Mouse (Mus musculus) ES-E14 (cell line): ENCODE data around the gene Frem3. TPM values are rescaled to one million over a fixed set of nuclear protein-coding genes. Genes with fewer than 3 reads are reported as not detected.

Source experiments
- DNase-seq: peaks from one replicate; pipeline ENCODE4 v3.0.0-alpha.2; 2013; ENCODE audit warnings: low read depth, low spot score
- H3K27ac ChIP-seq: 2 replicates; pipeline ENCODE4 v1.5.1; 2012; ENCODE audit warnings: low read depth, mild to moderate bottlenecking, low read length, moderate library complexity, mixed read lengths; ENCODE audit not compliant: poor library complexity, insufficient read depth, severe bottlenecking
- H3K36me3 ChIP-seq: 2 replicates; pipeline ENCODE4 v1.6.1; 2012; ENCODE audit warnings: mild to moderate bottlenecking, low read length, moderate library complexity, mixed read lengths; ENCODE audit not compliant: control insufficient read depth, poor library complexity, insufficient read depth, severe bottlenecking
- H3K4me1 ChIP-seq, 2 experiments: fragments of 150-350 bp in 1 of 2; sonication (generic) in 1 of 2; 2 replicates each; pipeline ENCODE4 v1.6.1; 2012; ENCODE audit warnings: low read length in 2 of 2, mild to moderate bottlenecking in 1 of 2, mixed read lengths in 1 of 2; ENCODE audit not compliant: control insufficient read depth in 2 of 2, insufficient read depth in 2 of 2, poor library complexity in 1 of 2
- H3K4me3 ChIP-seq, 2 experiments: fragments of 150-350 bp in 1 of 2; sonication (generic) in 1 of 2; 2 replicates each; pipeline ENCODE4 v1.5.1; 2012; ENCODE audit warnings: low read length in 2 of 2, low read depth in 1 of 2, mild to moderate bottlenecking in 1 of 2, mixed read lengths in 1 of 2; ENCODE audit not compliant: insufficient read depth in 1 of 2, poor library complexity in 1 of 2, severe bottlenecking in 1 of 2
- H3K9ac ChIP-seq: 2 replicates; pipeline ENCODE4 v1.6.1; 2012; ENCODE audit warnings: low read depth, mild to moderate bottlenecking, low read length, mixed read lengths; ENCODE audit not compliant: poor library complexity, insufficient read depth, severe bottlenecking
- H3K9me3 ChIP-seq: fragments of 150-350 bp; sonication (generic); 2 replicates; pipeline ENCODE4 v1.6.1; 2012; ENCODE audit warnings: low read depth, mild to moderate bottlenecking, low read length; ENCODE audit not compliant: control insufficient read depth, insufficient read depth
- CHD2 ChIP-seq: IDR thresholded peaks from 2 replicates; pipeline ENCODE4 v1.6.1; 2014; ENCODE audit warnings: mild to moderate bottlenecking, low read depth, low read length, inconsistent platforms
- HCFC1 ChIP-seq: IDR thresholded peaks from 2 replicates; pipeline ENCODE4 v1.6.1; 2012; ENCODE audit warnings: low read length, inconsistent platforms, borderline replicate concordance; ENCODE audit not compliant: insufficient read depth
- MAFK ChIP-seq: IDR thresholded peaks from 2 replicates; pipeline ENCODE4 v1.6.1; 2014; ENCODE audit warnings: mild to moderate bottlenecking, low read depth, low read length, inconsistent platforms; ENCODE audit not compliant: insufficient read depth
- ZC3H11A ChIP-seq: IDR thresholded peaks from 2 replicates; pipeline ENCODE4 v1.6.1; 2012; ENCODE audit warnings: low read depth, mild to moderate bottlenecking, inconsistent platforms, low read length, borderline replicate concordance
- ZNF384 ChIP-seq: IDR thresholded peaks from 2 replicates; pipeline ENCODE4 v1.6.1; 2012; ENCODE audit warnings: low read depth, low read length, inconsistent platforms
- in situ Hi-C, 2 experiments: fragments of 600-800 bp; cut with MboI; formaldehyde crosslinking; loops; one replicate each; pipeline ENCODE4 v1.15.1; 2025; ENCODE audit warnings: low sequenced_read_pairs in 2 of 2, inconsistent platforms in 1 of 2; ENCODE audit not compliant: unreplicated experiment in 2 of 2
- total RNA-seq: library from RNA; depleted of rRNA; stranded (reverse); fragments of 300-350 nt; gene quantifications from 2 replicates; pipeline ENCODE4 v1.2.3, GENCODE M21; 2012

Gene Frem3
- total RNA-seq, 1 experiment: not detected

GRCm38 (mm10) chr8:80647394-80647793 is 36.5 kb downstream of the Frem3 start:
- H3K4me1 ChIP-seq: no peaks in the 10 kb centered on the region
- H3K4me3 ChIP-seq: no peak overlapping the region
- no peaks in the 10 kb centered on the region for H3K9me3 ChIP-seq
- H3K36me3 ChIP-seq: no peaks in the 10 kb centered on the region
- no peak for DNase-seq
- no peak for TF ChIP-seq ZNF384
- no peak for TF ChIP-seq ZC3H11A
- no peak for TF ChIP-seq HCFC1
- TF ChIP-seq CHD2: no peak
- no peak for TF ChIP-seq MAFK
- no peak overlapping the region for H3K9ac ChIP-seq
- H3K27ac ChIP-seq: no peak overlapping the region
- in situ Hi-C loops: no loop called here

DNA sequence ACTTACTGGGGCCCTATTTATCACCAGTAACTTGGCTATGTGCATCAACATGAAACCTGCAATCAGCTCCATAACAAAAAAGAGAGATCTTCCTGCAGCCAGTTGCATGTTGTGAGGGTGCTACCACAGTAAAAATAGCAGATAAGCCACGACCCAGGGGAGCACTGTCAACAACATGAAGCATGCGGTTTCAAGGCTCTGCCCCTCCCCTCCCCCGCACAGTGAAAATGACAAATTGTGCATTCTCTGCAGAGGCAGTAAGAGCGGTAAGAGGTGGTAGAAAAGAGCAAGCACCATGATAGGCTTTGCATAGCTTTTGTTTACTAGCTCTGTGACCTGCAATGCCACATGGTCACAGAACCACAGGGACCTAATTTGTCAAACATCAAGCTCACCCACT is 46.8 kb downstream of the Frem3 start:
- no peaks in the 10 kb centered on the region for H3K36me3 ChIP-seq
- no peak overlapping the region for H3K9ac ChIP-seq
- TF ChIP-seq HCFC1 (no peak), MAFK (no peak), ZC3H11A (no peak), ZNF384 (no peak), CHD2 (no peak)
- in situ Hi-C loops: no loop called here
- H3K4me3 ChIP-seq: no peak overlapping the region
- no peaks in the 10 kb centered on the region for H3K4me1 ChIP-seq
- no peaks in the 10 kb centered on the region for H3K9me3 ChIP-seq
- no peak for DNase-seq
- no peak overlapping the region for H3K27ac ChIP-seq

DNA sequence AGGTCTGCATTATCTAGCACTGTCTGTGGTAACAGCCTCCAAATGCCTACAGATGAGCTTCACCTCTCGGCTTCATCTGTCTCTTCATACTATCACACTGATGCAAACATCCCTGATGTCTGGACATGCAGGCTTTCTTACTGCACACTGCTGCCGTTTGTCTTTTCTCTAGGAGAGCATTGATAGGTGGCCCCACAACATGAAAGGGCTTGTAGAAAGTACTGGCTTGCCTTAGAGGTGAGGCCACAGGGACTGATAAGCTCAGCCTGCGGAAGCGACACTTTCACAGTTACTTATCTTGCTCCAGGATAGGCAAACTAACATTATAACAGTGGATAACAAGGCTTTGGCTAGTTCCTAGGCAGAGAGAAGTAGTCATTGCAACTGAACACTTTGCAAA is 50.2 kb downstream of the Frem3 start:
- Histone ChIP-seq H3K9me3 (no peaks in the 10 kb centered on the region), H3K27ac (no peak overlapping the region), H3K4me1 (no peaks in the 10 kb centered on the region), H3K4me3 (no peak overlapping the region), H3K9ac (no peak overlapping the region), H3K36me3 (no peaks in the 10 kb centered on the region)
- DNase-seq: no peak
- in situ Hi-C loops: no loop called here
- TF ChIP-seq MAFK (no peak), CHD2 (no peak), HCFC1 (no peak), ZC3H11A (no peak), ZNF384 (no peak)

DNA sequence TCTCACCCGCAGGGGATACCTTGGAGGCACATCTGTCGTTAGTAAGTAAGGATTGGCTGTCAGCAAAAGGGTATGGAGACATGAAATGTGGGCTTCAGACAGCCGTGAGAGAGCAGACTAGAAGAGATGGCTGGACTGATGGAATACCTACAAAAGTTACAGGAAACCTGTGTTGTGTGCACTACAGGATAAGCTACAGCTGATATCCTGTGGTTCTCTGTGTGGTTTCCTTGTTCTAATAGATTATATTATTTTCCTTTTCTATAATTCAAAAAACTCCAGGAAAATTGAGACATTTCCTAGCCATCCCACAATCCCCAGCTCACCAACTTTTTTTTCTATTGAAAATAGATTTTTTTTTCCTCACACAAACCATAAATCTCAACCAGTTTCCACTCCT is 52.6 kb downstream of the Frem3 start:
- no peak overlapping the region for H3K9ac ChIP-seq
- TF ChIP-seq HCFC1: no peak
- H3K4me3 ChIP-seq: no peak overlapping the region
- no peaks in the 10 kb centered on the region for H3K4me1 ChIP-seq
- no peak overlapping the region for H3K27ac ChIP-seq
- H3K9me3 ChIP-seq: no peaks in the 10 kb centered on the region
- no peak for DNase-seq
- H3K36me3 ChIP-seq: no peaks in the 10 kb centered on the region
- in situ Hi-C loops: no loop called here

- Histone ChIP-seq H3K27ac (no peak overlapping the region), H3K4me1 (no peaks in the 10 kb centered on the region), H3K9ac (no peak overlapping the region), H3K36me3 (no peaks in the 10 kb centered on the region), H3K4me3 (no peak overlapping the region), H3K9me3 (no peaks in the 10 kb centered on the region)
- no peak for DNase-seq
- TF ChIP-seq ZC3H11A (no peak), CHD2 (no peak), MAFK (no peak), HCFC1 (no peak), ZNF384 (no peak)
- in situ Hi-C loops: no loop called here
Measured at GRCm38 (mm10) chr8:80669277-80669901, 58.5 kb downstream of the Frem3 start.
